Mouse (Mus musculus) urinary bladder, postnatal 14 days (tissue): Measurements from ENCODE around the gene Sh3tc1.

Source experiments
- DNase-seq: peaks from one replicate; pipeline ENCODE4 v3.0.0; 2021; ENCODE audit warnings: low spot score

Gene Sh3tc1

DNA sequence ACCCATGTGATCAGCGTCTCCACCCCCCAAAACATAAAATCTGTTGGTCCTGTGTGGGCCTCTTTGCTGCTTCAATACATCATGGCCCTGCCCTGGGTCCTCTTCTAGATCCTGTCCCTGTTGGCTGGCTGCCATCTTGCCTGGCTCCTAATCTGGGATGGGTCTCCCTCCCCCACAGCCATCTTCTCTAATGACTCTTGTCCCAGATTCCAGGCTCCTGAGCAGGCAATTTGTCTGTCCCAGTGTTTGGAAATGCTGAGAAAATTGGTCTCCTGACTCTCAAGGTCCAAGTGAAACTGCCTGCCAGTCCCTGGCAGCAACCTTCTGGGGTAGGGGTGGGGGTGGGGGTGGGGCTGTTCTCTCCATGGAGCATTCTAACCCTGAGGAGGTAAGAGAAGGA is 19.9 kb downstream of the Sh3tc1 start:
- no peak for DNase-seq

DNA sequence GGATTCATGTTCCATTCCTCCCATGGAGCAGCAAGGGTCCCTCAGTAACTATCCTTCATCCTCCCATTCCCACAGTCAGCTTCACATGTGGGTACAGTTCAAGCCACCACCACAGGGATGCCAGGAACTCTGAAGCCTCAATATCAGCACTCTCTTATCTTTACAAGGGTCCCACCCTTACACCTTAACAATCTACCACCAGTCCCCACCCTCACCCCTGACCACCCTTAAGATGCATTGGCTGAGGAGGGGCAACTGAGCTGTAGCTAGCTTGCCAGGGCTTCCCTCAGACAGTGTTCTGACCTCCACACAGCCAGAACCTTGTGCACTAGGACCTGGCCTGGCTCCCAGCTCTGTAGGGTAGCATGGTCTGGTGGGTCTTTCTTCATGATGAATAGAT is 20.4 kb downstream of the Sh3tc1 start:
- no peak for DNase-seq

DNA sequence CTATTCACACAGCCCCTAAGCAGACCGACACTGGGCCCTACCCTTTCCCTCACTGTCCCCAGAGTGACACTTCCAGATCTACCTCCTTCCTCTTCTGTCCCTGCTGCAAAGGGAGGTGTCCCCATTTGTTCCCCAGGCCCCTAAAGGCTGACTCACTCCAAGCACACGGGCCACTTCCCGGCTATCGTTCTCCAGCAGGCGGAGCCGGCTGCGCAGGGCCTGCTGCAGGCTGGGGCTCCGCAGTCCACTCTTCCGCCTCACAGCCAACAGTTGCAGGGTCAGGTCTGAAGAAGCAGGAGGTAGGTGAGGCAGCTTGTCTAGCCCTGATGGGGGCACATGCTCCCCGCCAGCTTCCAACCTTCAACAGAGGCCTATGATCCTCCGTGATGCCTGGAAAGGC is 21.0 kb downstream of the Sh3tc1 start:
- DNase-seq: no peak

DNA sequence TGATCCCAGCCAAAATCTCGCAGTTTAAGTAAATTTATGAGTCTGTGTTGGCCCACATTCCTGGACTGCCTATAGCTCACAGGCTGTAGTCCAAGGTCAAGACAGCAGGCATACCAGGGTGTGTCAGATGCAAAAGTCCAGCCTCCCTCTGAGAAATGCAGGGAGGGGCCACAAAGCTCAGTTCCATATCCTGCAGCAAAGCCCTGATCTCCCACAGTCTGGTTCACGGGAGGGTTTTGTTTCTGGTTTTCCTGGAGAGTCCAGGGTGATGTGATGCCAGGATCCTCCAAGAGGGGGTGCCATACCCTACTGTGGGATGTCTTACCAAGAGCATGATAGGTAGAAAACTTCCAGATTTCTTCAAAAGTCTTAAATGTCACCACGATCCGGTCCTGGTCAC is 21.8 kb downstream of the Sh3tc1 start:
- DNase-seq: peak; percentile 68

DNA sequence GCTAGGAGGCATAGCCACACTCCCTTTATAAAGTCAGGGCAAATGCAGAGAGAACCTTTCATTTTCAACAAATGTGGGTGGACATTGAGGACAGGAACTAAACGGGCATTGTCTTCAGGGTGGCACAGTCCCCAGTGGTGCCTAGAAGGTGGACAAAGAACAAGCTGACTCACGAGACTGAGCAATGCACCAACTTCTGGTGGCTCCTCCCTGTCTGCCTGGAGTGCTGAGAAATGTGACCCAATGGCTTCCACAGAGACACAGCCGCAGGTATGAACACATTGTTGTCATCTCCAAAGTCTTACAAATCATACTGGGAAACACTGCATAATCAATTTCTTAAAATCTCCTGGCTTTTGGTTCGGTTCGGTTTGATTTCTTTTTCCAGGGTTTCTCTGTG is 22.3 kb downstream of the Sh3tc1 start:
- no peak for DNase-seq

DNA sequence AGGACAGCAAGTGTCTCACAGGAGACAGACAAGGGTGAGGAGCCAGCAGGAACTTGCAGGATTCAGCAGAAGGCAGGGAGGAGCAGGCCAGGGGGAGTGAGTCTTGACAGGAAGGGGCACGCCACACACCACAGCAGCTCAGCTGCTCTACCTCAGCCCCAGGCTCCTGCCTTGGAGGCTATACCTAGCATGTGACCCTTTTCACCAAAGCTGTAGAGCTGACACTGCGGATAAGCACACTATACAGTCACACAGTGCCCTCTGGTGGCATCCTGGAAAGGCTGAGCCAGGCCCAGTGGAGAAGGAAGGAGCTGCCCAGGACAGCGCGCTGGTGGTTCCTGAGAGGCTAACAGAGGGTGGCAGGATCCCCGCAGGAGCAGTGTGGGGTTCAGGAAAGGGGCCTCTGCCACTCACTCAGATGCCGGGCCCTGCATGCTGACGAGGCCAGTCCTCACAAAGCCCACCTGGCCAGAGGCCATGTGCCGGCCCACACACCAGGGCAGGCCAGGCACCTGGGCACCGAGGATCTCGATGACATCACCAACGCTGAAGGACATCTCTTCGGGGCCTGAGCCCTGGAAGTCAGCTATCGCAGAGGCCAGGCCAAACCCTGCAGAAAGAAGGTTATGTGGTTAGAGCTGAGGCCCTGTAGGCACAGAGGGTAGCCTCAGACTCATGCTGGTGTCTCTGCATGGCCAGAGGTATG is 26.0 kb downstream of the Sh3tc1 start:
- peak; percentile 79 for DNase-seq

DNA sequence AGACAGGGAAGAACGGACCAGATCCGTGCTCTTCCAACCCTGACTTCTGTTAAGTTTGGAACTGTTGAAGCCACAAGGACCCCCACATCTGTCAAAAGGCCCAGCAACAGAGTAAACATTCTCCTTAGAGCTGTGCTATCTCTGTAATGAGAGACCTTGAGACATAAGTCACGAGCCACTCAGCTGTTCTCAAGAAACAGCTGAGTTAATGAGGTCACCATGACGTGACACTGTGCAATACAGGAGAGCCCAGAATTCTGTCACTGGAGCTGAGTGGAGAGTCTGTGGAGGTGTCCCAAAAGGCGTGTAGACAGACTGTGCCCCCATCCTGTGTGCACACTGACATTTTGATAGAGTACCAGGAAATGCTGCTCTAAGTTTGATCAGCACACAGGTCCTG is 27.3 kb downstream of the Sh3tc1 start:
- no peak for DNase-seq

DNA sequence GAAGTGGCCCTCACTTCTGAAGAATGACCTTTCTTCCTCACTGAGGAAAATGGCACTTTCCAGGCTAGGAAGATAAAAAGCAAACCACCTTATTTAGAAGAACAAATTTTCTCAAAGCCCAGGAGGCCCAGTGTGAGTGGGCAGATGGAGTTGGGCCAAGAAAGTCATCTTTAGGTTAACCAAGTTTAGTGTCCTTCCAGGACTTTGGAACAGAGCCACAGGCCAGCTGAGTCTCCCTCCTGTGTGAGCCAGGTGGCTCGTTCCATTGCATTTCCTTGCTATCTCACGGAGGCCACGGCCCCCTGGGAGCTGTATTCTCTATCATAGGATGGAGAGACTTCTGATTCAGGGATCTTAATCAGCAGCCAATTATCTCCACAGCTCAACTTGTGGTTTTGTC is 28.9 kb downstream of the Sh3tc1 start:
- DNase-seq: no peak

DNA sequence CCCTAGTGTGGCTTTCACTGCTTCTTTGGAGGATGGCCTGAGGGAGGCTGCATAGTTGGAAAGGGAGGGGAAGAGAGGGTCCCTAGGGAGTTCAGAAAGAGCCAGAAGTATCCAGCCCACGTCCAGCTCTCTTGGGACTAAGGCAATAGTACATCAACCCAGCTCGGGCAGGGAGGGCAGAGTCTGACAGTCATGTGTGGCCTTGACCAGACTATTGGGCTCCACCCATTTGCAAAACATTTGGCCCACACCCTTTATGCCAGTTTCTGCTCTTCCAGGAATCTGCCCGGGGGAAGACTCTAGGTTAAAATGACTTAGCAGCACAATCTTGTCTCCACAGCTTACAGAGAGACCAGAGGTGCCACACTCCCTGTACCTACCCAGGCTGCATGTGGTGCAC is 29.3 kb downstream of the Sh3tc1 start:
- DNase-seq: no peak

DNA sequence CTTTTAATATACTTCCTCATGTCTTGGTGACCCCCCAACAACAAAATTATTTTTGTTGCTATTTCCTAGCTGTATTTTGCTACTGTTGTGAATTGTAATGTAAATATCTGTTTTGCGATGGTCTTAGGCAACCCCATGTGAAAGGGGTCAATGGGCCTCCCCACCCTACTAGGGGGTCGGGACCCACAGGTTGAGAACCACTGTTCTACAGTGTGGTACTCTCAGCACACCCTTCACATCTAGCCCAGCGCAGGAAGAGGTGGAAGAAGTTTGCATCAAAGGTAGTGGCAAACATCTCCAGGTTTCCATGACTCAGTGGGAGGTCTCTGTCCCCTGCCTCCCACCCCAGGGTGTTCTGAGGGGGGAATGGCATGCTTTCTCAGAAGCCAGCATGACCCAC is 34.4 kb downstream of the Sh3tc1 start:
- no peak for DNase-seq

DNA sequence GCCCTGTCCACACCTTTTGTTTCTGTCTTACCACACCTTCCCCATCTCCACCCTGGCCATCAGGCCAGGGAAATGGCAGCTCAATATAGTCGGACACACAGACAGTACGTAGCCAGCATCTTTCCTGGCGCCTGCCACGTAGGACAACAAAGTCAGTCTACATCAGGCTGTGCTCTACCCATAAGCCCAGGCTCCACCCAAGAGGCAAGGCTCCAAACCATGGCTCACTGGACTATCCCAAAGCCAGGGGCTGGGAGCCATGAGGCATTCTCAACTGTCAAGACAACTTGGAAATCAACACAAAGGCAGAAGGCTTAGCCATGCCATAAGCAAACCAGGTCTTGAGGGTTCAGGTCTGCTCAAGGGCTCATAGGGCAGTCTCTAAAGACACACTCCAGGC is 36.0 kb downstream of the Sh3tc1 start:
- DNase-seq: no peak

DNA sequence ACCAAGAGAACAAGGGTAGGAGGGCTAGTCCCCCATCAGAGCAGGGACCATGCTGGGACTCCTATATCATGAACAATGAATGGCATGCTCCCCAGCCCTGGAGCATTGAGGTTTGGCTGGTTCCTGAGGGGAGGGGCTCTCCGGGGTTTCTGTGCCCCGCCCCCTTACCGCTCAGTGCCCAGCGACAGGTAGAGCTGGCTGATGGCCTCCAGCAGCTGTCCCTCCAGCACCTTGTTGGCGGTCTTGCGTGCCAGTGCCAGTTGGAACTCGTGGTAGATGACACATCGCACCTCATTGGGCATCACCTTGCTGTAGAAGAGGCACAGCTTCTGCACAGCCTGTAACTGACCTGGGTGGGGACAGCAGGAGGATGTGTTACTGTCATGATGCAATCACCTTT is 36.6 kb downstream of the Sh3tc1 start:
- no peak for DNase-seq

DNA sequence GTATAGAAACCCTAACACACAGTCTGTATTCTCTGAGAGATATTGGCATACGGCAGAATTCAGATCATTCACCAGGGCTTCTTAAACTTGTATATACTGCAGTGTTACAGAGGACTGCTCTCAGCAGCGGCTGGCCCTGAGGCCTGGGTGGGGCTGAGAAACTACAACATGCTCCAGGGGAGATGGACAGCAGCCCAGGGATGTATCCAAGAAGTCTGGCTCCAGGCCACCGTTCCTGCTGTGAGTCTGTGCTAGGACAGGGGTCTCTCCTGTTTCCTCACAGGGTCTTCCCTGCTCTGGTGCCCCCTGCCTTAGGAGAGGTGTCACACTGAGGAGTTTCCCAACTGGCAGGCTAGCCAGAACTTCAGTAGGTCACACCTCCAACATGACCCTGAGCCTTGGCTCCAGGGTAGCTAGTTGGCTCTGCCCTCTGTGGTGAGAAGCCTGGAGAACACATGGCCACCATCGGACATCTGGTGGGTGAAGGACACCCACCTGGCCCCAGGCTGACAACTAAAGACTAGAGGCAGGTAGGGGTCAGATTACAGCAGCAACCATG is 37.1 kb downstream of the Sh3tc1 start:
- no peak for DNase-seq

DNA sequence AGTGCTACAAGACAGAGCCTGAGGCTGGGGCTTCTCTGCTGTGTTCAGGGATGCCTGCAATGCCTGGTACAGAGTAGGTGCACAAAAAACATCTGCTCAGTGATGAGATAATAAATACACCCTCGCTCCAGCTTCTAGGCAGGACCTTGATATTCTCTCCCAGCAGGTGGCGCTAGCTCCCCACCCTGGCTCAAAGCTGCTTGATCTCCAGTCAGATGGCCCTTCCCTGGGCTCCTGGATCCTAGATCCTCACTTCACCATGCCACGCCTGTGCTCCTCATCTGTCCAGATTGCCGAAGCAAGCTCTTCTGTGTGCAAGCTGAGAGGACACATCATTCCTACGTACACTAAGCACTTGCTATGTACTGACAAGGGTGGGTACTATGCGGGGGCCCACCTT is 38.7 kb downstream of the Sh3tc1 start:
- DNase-seq: peak; percentile 79

DNA sequence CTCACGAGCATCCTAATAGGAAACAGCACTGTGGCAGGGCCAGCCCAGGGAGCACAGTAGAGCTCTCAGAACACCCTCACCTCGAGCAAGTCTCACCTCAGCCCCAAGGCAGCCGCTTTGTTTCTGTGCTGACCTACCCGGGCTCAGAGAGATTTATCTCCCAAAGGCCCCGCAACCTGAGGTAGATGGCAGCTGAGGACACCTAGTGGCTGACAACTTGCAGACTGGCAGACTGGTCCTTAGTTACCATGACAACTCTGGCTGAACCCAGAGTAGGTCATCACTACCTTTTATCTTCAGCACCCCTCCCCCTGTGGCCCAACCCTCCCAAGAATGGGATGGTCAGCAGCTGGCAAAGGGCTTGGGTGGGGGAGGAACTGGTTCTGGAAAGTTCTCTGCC is 44.0 kb downstream of the Sh3tc1 start:
- DNase-seq: no peak

DNA sequence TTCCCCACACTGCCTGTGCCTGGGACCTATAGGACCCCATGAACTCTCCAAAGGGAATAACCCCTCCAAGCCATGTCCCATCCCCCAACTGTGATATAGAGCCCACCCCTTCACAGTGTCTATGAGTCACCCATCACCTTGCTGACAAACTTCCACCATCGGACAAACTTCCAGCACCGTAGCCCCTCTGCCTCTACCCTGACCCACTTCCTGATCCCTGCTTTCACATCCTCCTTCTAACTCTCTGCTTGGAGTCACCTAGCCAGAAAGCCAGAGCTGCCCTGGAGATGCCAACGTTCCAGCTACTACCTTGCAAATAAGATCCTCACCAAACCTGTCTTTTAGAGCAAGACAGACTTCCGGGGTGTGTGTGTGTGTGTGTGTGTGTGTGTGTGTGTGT is 46.1 kb downstream of the Sh3tc1 start:
- DNase-seq: no peak

DNA sequence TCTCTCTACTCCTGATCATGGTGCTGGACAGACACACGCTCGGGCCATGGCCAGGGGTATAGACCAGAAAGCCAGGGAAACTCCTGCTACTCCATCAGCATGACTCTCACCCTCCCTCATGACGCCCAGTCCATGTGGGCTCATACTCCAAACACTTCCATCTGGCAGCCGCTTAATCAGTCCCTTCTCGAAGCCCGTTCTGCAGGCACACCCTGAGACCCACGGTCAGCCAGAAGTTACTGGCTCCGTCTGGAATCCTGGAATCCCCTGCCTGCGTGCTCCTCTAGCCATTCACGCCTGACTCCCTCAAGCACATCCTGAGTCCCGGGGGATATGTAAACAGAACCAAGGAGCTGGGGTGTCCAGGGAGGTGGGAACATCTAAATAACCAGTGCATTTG is 48.5 kb downstream of the Sh3tc1 start:
- DNase-seq: no peak

DNA sequence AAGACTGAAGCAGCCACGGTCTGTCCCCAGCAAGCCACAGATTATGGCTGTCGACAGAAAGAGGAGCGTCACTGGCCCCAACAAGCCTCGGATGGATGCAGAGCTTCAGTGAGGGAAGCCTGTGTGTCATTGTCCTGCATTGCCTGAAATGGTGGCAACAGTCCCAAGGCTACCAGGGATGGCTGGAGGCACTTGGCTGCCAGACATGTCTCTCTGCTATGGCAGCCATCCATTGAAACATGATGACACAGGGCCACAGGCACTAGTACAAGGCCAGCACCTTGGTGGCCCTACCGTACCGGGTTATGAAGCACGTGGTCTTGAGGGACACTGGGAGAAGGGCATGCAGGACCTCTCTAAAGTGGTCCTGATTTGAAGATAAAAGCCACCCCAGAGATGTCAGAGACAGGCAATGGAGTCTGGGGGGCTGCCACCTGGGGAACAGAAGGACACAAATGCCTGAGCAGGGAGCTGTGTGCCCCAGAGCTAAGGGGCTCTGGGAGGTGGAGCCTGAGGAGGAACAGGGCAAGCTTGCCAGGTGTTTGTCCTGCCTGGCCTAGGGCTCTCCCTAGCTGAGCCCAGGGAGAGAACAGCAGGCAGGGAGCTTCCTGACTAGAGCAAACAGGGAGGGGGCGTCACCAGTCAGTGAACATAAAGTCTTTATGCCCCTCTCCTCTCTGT is 49.2 kb downstream of the Sh3tc1 start:
- DNase-seq: no peak

DNA sequence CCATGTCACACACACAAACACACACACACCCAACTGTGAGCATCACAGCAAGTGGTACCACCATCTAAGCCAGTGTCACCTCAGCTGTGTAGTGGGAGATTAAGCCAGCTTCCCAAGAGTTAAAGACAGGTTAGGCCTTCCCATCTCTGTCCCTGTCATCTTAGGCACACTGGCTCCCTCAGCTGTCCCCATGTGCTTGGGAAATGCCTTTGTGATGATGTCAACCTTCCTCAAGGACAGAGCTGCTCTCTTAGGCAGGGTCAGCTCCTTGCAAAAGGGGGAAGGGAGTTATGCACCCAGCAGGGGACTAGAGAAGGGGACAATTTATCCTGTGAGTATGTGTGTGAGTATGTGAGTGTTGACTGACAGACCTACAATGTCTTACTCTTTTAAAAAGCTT is 50.4 kb downstream of the Sh3tc1 start:
- no peak for DNase-seq

DNA sequence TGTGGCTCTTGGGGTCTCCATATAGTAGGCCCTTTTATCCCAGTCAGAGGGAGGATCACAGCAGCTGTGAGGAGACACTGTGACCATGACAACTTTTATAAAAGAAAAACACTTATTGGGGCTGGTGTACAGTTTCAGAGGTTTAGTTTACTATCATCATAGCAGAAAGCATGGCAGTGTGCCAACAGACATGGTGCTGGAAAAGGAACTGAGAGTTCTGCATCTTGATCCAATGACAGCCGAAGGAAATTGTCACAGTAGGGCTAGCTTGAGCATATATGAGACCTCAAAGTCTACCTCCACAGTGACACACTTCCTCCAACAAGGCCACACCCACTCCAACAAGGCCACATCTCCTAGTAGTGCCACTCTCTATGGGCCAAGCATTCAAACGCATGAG is 50.9 kb downstream of the Sh3tc1 start:
- DNase-seq: no peak

DNA sequence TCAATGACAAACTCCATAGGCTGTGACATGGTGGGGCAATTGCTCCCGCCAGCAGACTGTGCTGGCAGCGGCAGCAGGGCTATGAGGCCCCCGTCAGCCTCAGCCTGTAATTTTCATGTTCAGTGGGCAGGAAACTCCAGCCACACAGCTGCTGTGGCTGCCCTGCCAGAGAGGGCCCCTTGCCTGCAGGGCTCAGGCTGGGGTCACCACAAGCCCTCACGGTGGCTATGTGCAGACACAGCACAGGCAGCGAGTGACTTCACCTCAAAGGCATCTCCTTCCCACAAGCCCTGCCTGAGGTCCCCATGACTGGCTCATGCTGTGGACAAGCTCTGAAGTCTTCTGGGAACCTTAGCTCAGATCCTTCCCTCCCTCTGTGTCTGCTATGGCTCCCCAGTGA is 52.7 kb downstream of the Sh3tc1 start:
- no peak for DNase-seq

DNA sequence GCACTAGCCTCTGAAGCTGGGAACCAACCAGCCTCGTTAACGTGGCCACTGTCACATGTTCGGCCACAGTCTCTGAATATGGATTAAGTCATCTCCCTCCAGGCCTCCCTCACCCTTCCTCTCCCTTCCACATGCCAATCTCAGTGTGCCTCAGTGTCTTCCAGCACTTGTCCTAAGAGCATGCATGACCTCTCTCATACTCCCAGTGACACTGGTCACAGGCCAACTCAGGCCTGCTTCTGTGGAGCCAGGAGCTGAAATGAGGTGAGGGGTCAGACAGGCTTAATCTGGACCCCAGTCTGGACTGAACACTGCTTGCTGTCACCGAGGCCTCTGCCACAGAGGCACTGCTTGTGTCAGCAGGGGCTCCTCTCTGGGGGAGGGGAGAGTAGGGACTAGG is 53.5 kb downstream of the Sh3tc1 start:
- no peak for DNase-seq

DNA sequence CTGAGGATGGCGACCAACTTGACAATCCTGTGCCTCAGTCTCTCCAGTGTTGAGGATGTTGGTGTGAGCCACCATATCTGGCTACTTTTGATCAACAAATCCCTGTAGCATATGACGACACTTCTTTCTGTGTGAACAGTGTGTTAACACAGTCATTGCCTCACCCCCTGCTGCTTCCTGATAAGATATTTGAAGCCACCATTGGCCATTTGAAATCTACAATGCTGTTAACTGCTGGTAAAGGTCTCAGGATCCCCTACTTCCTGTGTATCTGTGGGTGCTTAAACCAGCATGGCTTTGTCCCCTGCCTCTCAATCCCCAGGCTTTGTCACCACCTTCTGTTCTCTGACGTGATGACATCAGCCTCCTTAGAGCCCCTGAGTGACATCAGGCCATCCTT is 54.7 kb downstream of the Sh3tc1 start:
- no peak for DNase-seq

DNA sequence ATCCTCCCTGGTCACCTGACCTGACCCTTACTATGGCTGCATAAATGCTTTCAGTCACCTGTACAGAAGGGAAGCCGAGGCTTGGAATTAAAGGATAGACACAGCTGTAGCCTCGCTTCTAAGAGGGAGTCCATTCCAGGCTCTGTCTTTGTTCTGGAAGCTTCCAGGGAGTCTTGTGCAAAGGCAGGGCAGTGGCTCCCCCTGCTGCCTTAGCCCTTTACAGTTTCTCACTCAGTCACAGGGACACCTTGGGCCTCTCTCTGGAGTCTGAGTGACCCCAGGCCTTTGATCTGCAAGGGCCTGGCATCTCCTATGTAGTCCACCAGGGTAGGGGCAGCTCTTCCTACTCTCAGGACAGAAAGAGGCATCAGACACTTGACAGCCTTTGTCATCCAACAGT is 58.8 kb downstream of the Sh3tc1 start:
- peak; percentile 61 for DNase-seq
